Mouse (Mus musculus) megakaryocyte, embryonic 14.5 days (primary cell): ENCODE measurements at regions not wholly inside any gene's neighbourhood (a gene's known extent, or its start where the extent isn't known, plus 50 kb on each side); places are given as distances from the start of the nearest gene placed in this dataset.

Experiments
- FLI1 ChIP-seq: IDR thresholded peaks from 2 replicates; pipeline ENCODE4 v1.6.1; 2012; ENCODE audit warnings: low read length, inconsistent platforms, mixed read lengths
- GATA1 ChIP-seq: IDR thresholded peaks from 3 replicates; pipeline ENCODE4 v1.6.1; 2012; ENCODE audit warnings: mixed read lengths, low read length, inconsistent platforms, borderline replicate concordance

GRCm38 (mm10) chr2:73040031-73040430, 53.5 kb upstream of the Gm11084 start:
- TF ChIP-seq GATA1 = no peak
- TF ChIP-seq FLI1 = no peak
